Mouse (Mus musculus) midbrain, embryonic 14.5 days (tissue): ENCODE results near the gene Rasal2. TPM values are rescaled to one million over a fixed set of nuclear protein-coding genes. Genes with fewer than 3 reads are reported as not detected.

ENCODE experiments used
- ATAC-seq: fragments of 200-750 bp; cut with Nextera tagmentation; 2 replicates; pipeline ENCODE4 v1.8.0; 2017; ENCODE audit warnings: moderate number of reproducible peaks, moderate library complexity; ENCODE audit not compliant: low FRiP score, low TSS enrichment
- DNase-seq: peaks from one replicate; pipeline ENCODE4 v3.0.0-alpha.2; 2015
- H3K27ac ChIP-seq: fragments of 300-500 bp; sonication (generic); replicated peaks from 2 replicates; pipeline ENCODE4 v1.5.1; 2014; ENCODE audit warnings: mild to moderate bottlenecking, low read depth, low read length, moderate library complexity
- H3K27me3 ChIP-seq: fragments of 300-500 bp; sonication (generic); 2 replicates; pipeline ENCODE4 v1.6.1; 2014; ENCODE audit warnings: low read length, control low read depth, mixed read lengths; ENCODE audit not compliant: control insufficient read depth, insufficient read depth
- H3K36me3 ChIP-seq: fragments of 300-500 bp; sonication (generic); 2 replicates; pipeline ENCODE4 v1.6.1; 2014; ENCODE audit warnings: low read length, control low read depth; ENCODE audit not compliant: control insufficient read depth, insufficient read depth
- H3K4me1 ChIP-seq: fragments of 300-500 bp; sonication (generic); 2 replicates; pipeline ENCODE4 v1.6.1; 2014; ENCODE audit warnings: mild to moderate bottlenecking, antibody characterized with exemption, low read length, control low read depth; ENCODE audit not compliant: control insufficient read depth, insufficient read depth
- H3K4me2 ChIP-seq: fragments of 300-500 bp; sonication (generic); 2 replicates; pipeline ENCODE4 v1.6.1; 2014; ENCODE audit warnings: mild to moderate bottlenecking, low read length, moderate library complexity
- H3K4me3 ChIP-seq: fragments of 300-500 bp; sonication (generic); replicated peaks from 2 replicates; pipeline ENCODE4 v1.5.1; 2014; ENCODE audit warnings: low read depth, low read length
- H3K9ac ChIP-seq: fragments of 300-500 bp; sonication (generic); replicated peaks from 2 replicates; pipeline ENCODE4 v1.6.1; 2014; ENCODE audit warnings: mild to moderate bottlenecking, low read length, moderate library complexity
- H3K9me3 ChIP-seq: fragments of 300-500 bp; sonication (generic); 2 replicates; pipeline ENCODE4 v1.6.1; 2016; ENCODE audit warnings: low read length, control low read depth, mixed read lengths; ENCODE audit not compliant: control insufficient read depth
- WGBS: fragments of 180-500 bp; shearing (Covaris S2); extraction: QIAGEN DNeasy Blood & Tissue Kit; methylation state at CpG from one replicate; pipeline ENCODE4 v1.1.7; 2014; 5-methylcytosine and 5-hydroxymethylcytosine counted together
- polyA plus RNA-seq: library from polyadenylated mRNA; unstranded; fragments of >200 nt; fragmentation: Nextera tagmentation; extraction: Ambion mirVana; gene quantifications from 2 replicates; pipeline ENCODE4 v1.2.1, GENCODE M21; 2014

The Rasal2 gene
- polyA plus RNA-seq, 1 experiment from 2014 or later = 48.8 TPM

GRCm38 (mm10) chr1:157205685-157206084, 206.7 kb downstream of the Rasal2 start:
- no peaks in the 10 kb centered on the region for H3K27me3 ChIP-seq
- WGBS = 73% methylated on average over 4 of the region's 4 CpGs
- no peak for ATAC-seq
- H3K4me3 ChIP-seq = no peak overlapping the region
- DNase-seq = no peak
- H3K27ac ChIP-seq = no peak overlapping the region
- no peak overlapping the region for H3K4me2 ChIP-seq
- no peaks in the 10 kb centered on the region for H3K9me3 ChIP-seq
- H3K9ac ChIP-seq = no peak overlapping the region
- H3K4me1 ChIP-seq = no peaks in the 10 kb centered on the region
- H3K36me3 ChIP-seq = no peaks in the 10 kb centered on the region

DNA sequence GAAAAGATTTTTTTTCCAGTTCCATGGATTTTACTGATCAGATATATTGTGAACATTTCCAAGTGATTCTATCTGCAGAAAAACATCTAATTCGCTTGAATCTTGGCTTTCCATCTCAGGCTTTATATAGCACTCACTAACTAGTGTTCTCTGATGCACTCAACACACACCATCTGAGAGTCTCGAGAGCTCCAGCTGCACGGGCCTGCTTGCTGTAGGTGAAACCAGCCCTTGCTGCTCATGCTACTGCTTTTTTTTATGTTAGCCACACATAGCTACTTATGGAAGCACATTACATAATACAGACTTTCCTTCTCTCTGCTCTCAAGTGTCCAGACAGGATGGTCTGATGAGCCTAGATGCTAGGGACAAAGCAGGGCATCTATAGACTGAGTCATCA, 229.4 kb downstream of the Rasal2 start:
- DNase-seq = no peak

DNA sequence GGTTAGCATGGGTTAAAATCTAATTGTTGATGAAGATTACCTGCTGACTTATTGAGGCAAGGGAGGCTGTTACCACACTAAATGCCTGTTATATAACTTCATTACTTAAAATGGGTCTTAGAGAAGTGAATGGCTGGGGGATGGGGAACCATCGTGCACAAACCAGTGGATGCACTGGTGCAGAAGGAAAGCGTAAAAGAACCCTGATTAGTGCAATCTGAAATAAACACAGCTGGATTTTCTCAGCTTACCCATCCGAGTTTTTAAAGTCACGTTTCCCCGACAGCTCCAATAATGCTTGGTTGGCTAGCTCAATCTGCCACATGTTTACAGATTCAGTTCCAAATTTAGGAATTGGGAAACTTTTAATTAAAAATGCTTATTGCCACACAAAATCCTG, 230.0 kb downstream of the Rasal2 start:
- ATAC-seq (no peak), DNase-seq (no peak)
- H3K9ac ChIP-seq = no peak overlapping the region
- H3K4me2 ChIP-seq = no peak overlapping the region
- no peaks in the 10 kb centered on the region for H3K36me3 ChIP-seq
- no peaks in the 10 kb centered on the region for H3K27me3 ChIP-seq
- H3K4me3 ChIP-seq = no peak overlapping the region
- 31% methylated on average over 5 of the region's 5 CpGs for WGBS
- H3K27ac ChIP-seq = no peak overlapping the region
- H3K9me3 ChIP-seq = no peaks in the 10 kb centered on the region
- H3K4me1 ChIP-seq = peaks cover 19% of the 10 kb centered on the region

More for the DNA sequence above, 229.4 kb downstream of the Rasal2 start:
- H3K9ac ChIP-seq = no peak overlapping the region
- ATAC-seq = no peak
- no peaks in the 10 kb centered on the region for H3K9me3 ChIP-seq
- 67% methylated on average over 3 of the region's 3 CpGs for WGBS
- H3K4me1 ChIP-seq = peaks cover 19% of the 10 kb centered on the region
- no peak overlapping the region for H3K4me2 ChIP-seq
- H3K27me3 ChIP-seq = no peaks in the 10 kb centered on the region
- H3K4me3 ChIP-seq = no peak overlapping the region
- no peak overlapping the region for H3K27ac ChIP-seq
- no peaks in the 10 kb centered on the region for H3K36me3 ChIP-seq

DNA sequence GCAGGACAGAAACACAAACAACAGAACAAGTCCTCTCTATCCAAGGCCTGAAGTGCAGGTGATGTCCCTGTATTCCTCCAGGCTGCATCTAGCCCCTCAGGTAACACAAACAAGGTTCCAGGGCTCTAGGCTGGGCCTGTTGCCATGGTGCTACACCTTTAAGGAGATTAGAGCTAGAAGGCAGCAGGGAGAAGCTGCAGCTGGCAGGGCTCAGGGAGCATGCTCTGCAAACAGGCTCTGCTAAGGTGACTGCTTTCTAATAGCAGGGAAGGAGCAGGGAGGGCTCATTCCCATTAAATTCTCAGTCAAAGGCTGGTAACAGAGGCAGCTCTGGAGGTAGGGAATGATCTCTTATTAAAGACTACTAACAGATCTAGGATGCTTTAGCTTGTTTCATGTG, 231.3 kb downstream of the Rasal2 start:
- Histone ChIP-seq H3K27me3 (no peaks in the 10 kb centered on the region), H3K27ac (peak overlapping the region; percentile 20; the same call in 1 of the 2 replicates), H3K4me1 (peaks cover 19% of the 10 kb centered on the region), H3K36me3 (0 out of 2 replicates have a peak, but pooled peaks cover 1% of the 10 kb centered on the region), H3K4me2 (no peak overlapping the region), H3K9ac (no peak overlapping the region), H3K9me3 (no peaks in the 10 kb centered on the region), H3K4me3 (no peak overlapping the region)
- DNase-seq = peak; percentile 66
- no peak for ATAC-seq

DNA sequence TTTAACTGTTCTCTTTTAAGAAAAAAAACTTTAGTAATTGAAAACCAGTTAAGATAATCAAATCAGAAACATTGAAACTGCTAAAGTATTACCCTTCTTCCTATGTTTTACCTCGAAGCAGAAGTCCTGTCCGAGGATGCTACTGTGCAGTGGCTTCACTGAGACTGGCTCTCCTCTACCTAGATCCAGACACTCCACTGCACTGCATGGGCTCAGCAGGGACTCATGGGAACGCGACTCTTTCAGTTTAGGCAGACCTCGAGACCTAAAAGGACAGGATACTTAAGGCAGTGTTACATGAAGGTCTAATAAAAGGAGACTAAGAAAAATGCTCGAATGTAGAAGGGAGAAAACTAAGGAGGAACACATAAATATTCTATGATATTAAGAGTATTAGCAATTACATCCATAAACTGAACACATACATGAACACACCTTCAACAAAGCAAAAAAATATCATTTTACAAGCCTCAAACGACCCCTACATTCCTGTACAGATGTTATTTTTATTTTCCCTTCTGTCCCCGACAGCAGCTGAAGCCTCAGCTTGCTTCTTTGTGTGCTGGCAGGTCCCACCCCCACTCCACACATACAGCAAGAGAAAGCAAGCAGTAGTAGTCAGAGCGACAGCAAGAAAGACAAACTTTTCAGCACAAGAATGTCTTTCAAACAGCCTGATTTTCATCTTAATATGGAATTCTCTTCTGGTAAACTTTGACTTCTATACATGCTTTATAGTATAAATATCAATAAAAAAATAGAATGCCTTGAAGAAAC, 233.2 kb downstream of the Rasal2 start:
- DNase-seq (peak; percentile 42), ATAC-seq (no peak)
- Histone ChIP-seq H3K27me3 (no peaks in the 10 kb centered on the region), H3K4me3 (no peak overlapping the region), H3K27ac (no peak overlapping the region), H3K4me2 (peak overlapping the region; percentile 27), H3K9me3 (no peaks in the 10 kb centered on the region), H3K4me1 (peaks cover 19% of the 10 kb centered on the region), H3K9ac (no peak overlapping the region), H3K36me3 (peaks cover 20% of the 10 kb centered on the region)
- WGBS = 22% methylated on average over 9 of the region's 9 CpGs

DNA sequence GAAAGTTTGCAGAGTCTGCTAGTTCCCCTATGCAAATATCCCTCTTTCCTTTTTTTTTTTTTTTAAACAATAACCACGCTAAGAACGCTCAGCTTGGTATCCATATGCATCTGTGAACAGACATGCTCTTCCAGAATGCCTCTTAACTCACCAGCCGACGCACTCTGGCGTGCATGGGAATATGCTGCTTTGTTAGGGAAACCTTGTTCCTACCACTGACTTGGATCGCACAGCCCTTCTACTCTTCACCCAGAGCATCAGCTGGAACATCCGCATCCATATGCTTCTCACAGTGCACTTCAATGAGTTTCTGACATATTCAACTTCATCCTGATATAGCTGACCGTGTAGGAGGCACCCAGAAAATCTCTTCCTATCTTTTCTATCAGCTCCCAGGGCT, 243.1 kb downstream of the Rasal2 start:
- no peak overlapping the region for H3K4me3 ChIP-seq
- whole genome bisulfite sequencing = 85% methylated on average over 8 of the region's 8 CpGs
- no peaks in the 10 kb centered on the region for H3K27me3 ChIP-seq
- DNase-seq = no peak
- H3K4me1 ChIP-seq = no peaks in the 10 kb centered on the region
- H3K36me3 ChIP-seq = peaks cover 26% of the 10 kb centered on the region
- H3K9me3 ChIP-seq = no peaks in the 10 kb centered on the region
- ATAC-seq = no peak
- no peak overlapping the region for H3K9ac ChIP-seq
- no peak overlapping the region for H3K4me2 ChIP-seq
- H3K27ac ChIP-seq = no peak overlapping the region

- no peak for ATAC-seq
Observed at GRCm38 (mm10) chr1:157168891-157169290, 243.5 kb downstream of the Rasal2 start.

DNA sequence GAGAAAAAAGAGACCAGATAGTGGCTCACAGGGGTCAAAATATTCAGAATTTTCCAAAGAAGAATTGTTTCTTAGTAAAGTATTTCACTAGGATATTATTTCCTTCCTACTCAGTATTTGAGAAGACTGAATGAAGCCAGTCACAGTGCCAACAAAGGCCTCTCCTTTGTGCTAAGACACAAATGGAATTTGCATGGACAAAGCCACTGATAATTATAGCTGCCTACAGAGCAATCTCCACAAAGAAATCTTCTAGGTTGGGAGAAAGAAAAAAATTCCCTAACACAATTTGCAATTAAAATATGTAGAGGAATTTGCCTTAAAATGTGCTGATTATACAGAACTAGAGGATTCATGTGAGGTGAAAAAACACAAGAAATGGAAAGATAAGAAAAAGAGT, 258.6 kb downstream of the Rasal2 start:
- no peak for ATAC-seq
- Histone ChIP-seq H3K27me3 (no peaks in the 10 kb centered on the region), H3K36me3 (peaks cover 40% of the 10 kb centered on the region), H3K4me3 (no peak overlapping the region), H3K4me2 (no peak overlapping the region), H3K27ac (no peak overlapping the region), H3K9ac (no peak overlapping the region), H3K4me1 (0 out of 2 replicates have a peak, but pooled peaks cover 2% of the 10 kb centered on the region), H3K9me3 (no peaks in the 10 kb centered on the region)
- DNase-seq = no peak

More at GRCm38 (mm10) chr1:157168891-157169290, 243.5 kb downstream of the Rasal2 start:
- H3K4me2 ChIP-seq = no peak overlapping the region
- H3K4me1 ChIP-seq = no peaks in the 10 kb centered on the region
- no peaks in the 10 kb centered on the region for H3K27me3 ChIP-seq
- H3K9me3 ChIP-seq = no peaks in the 10 kb centered on the region
- H3K9ac ChIP-seq = no peak overlapping the region
- 95% methylated on average over 7 of the region's 7 CpGs for WGBS
- peaks cover 26% of the 10 kb centered on the region for H3K36me3 ChIP-seq
- no peak for DNase-seq
- H3K4me3 ChIP-seq = no peak overlapping the region
- H3K27ac ChIP-seq = no peak overlapping the region

DNA sequence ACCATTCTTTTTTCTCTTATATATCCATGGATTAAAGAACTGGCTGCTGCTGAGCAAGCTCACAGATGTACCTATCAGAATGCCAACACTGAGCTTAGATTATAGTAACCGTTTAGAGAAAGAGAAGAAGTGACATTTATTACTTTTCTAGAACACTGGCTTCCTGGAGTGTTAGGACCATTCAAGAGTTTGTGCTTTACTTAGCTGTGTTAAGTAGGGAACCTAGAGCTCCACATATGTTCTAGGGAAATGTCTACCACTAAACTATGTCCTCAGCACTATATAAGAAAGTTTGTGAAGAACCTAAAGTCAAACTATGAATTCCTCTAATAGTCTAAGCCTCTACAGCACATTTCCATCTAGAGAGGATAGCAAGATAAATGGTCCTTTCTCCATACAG, 262.3 kb downstream of the Rasal2 start:
- Histone ChIP-seq H3K9ac (no peak overlapping the region), H3K27me3 (no peaks in the 10 kb centered on the region), H3K36me3 (peaks cover 43% of the 10 kb centered on the region), H3K4me3 (no peak overlapping the region), H3K27ac (no peak overlapping the region), H3K4me2 (no peak overlapping the region), H3K9me3 (no peaks in the 10 kb centered on the region), H3K4me1 (0 out of 2 replicates have a peak, but pooled peaks cover 2% of the 10 kb centered on the region)
- no peak for DNase-seq
- 86% methylated on average over 1 of the region's 1 CpGs for WGBS
- ATAC-seq = no peak
